Mouse (Mus musculus): Measurements from ENCODE around the gene Cars2. TPM values are rescaled to one million over a fixed set of nuclear protein-coding genes. Genes with fewer than 3 reads are reported as not detected.
A peak's percentile ranks its signal among the peaks of the same experiment; 100 is the strongest.

Cars2 gene
- total and polyA plus RNA-seq, 2 experiments, result 23.9 to 27.0 TPM

GRCm38 (mm10) chr8:11477811-11478761 lies 72.5 kb downstream of the Cars2 start, which contains the start of gene Rab20:
Gene Rab20, minus strand, starts transcription at chr8:11478710.
- DNase-seq (ENCODE audit: extremely low read depth, low read depth, low spot score), result peak; percentile 87
- Histone ChIP-seq H3K36me3 (ENCODE audit: control insufficient read depth, insufficient read depth, low read length) (no peaks in the 10 kb centered on the region), H3K27ac (replicated peaks; ENCODE audit: insufficient read depth, low read depth, low read length) (peak within 1 kb of the TSS; percentile 76), H3K9ac (ENCODE audit: low read depth, low read length) (peak within 1 kb of the TSS; percentile 83), H3K4me3 (ENCODE audit: insufficient read depth, low read depth, low read length) (peak within 1 kb of the TSS; percentile 79), H3K27me3 (ENCODE audit: control insufficient read depth, insufficient read depth, low read length) (no peaks in the 10 kb centered on the region), H3K79me2 (ENCODE audit: control insufficient read depth, insufficient read depth, low read length) (peaks cover 25% of the 10 kb centered on the region), H3K4me1 (ENCODE audit: control insufficient read depth, insufficient read depth, low read length) (peaks cover 29% of the 10 kb centered on the region)
- under 1% methylated on average over 68 of the region's 69 CpGs for WGBS
- TF ChIP-seq POLR2A (IDR thresholded peaks at IDR 0.05; ENCODE audit: extremely low read depth, insufficient read depth, low read length) (peak; percentile 56; the same call in 1 of the 2 replicates), CTCF (IDR thresholded peaks at IDR 0.05; ENCODE audit: low read depth, low read length) (no peak)

- Histone ChIP-seq H3K9ac (ENCODE audit: low read depth, low read length) (peak overlapping the region; percentile 65), H3K27ac (replicated peaks; ENCODE audit: insufficient read depth, low read depth, low read length) (peak overlapping the region; percentile 76), H3K36me3 (ENCODE audit: control insufficient read depth, insufficient read depth, low read length) (no peaks in the 10 kb centered on the region), H3K4me1 (ENCODE audit: control insufficient read depth, insufficient read depth, low read length) (peaks cover 31% of the 10 kb centered on the region), H3K27me3 (ENCODE audit: control insufficient read depth, insufficient read depth, low read length) (no peaks in the 10 kb centered on the region), H3K4me3 (ENCODE audit: insufficient read depth, low read depth, low read length) (peak overlapping the region; percentile 79), H3K79me2 (ENCODE audit: control insufficient read depth, insufficient read depth, low read length) (peaks cover 25% of the 10 kb centered on the region)
- TF ChIP-seq POLR2A (IDR thresholded peaks at IDR 0.05; ENCODE audit: extremely low read depth, insufficient read depth, low read length) (no peak), CTCF (IDR thresholded peaks at IDR 0.05; ENCODE audit: low read depth, low read length) (no peak)
- 4% methylated on average over 9 of the region's 9 CpGs for WGBS
- no peak for DNase-seq (ENCODE audit: extremely low read depth, low read depth, low spot score)
These were observed 73.4 kb downstream of the Cars2 start for GRCm38 (mm10) chr8:11477178-11477553.

DNA sequence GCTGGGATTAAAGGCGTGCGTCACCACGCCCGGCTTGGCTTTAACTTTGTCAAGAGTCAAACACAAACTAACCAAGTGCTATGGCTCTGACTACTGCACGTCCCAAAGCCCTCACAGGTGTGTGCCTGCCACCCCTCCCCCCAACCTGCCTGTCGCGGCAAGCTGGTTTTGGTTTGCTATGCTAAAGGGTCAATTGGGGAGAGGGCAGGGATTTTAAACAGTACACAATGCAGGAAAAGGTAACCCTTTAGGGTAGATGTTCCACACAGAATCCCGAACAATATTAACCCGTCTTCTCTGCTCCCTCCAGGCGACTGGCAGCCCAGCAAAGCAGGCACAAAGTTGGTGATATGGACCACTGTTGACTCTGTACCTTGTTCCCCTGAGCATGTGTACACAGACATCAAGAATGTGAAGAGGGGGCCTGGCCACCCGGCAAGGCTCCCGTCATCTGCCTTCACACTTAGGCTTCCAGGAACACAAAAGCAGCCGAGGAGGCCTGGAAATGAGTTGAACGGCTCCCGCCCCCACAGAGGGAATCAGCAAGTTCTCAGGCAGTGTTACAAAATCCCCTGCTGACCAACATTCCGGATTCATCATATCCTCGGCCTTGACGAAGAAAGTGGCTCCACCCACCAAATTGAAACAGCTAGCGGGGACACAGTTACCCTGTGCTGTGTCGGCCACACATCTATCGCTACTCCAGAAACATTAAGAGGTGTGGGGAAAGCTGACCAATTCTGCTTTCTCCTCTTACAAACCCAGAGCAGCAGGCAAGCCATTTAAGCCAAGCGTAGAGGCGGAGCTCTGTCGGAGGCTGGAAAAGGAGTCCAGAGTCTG lies 74.0 kb downstream of the Cars2 start:
- H3K79me2 ChIP-seq (ENCODE audit: control insufficient read depth, insufficient read depth, low read length), result peaks cover 25% of the 10 kb centered on the region
- no peaks in the 10 kb centered on the region for H3K27me3 ChIP-seq (ENCODE audit: control insufficient read depth, insufficient read depth, low read length)
- TF ChIP-seq CTCF (IDR thresholded peaks at IDR 0.05; ENCODE audit: low read depth, low read length), result no peak
- TF ChIP-seq POLR2A (IDR thresholded peaks at IDR 0.05; ENCODE audit: extremely low read depth, insufficient read depth, low read length), result no peak
- peak overlapping the region; percentile 76 for H3K27ac ChIP-seq (replicated peaks; ENCODE audit: insufficient read depth, low read depth, low read length)
- no peaks in the 10 kb centered on the region for H3K36me3 ChIP-seq (ENCODE audit: control insufficient read depth, insufficient read depth, low read length)
- peak overlapping the region; percentile 65 for H3K9ac ChIP-seq (ENCODE audit: low read depth, low read length)
- peak; percentile 68 for DNase-seq (ENCODE audit: extremely low read depth, low read depth, low spot score)
- H3K4me3 ChIP-seq (ENCODE audit: insufficient read depth, low read depth, low read length), result peak overlapping the region; percentile 79
- peaks cover 29% of the 10 kb centered on the region for H3K4me1 ChIP-seq (ENCODE audit: control insufficient read depth, insufficient read depth, low read length)
- 7% methylated on average over 24 of the region's 24 CpGs for WGBS

GRCm38 (mm10) chr8:11475876-11476275 lies 74.7 kb downstream of the Cars2 start:
- TF ChIP-seq CTCF (IDR thresholded peaks at IDR 0.05; ENCODE audit: low read depth, low read length) (no peak), POLR2A (IDR thresholded peaks at IDR 0.05; ENCODE audit: extremely low read depth, insufficient read depth, low read length) (no peak)
- H3K27ac ChIP-seq (replicated peaks; ENCODE audit: insufficient read depth, low read depth, low read length), result peak overlapping the region; percentile 76

GRCm38 (mm10) chr8:11475397-11475796 lies 75.2 kb downstream of the Cars2 start:
- 66% methylated on average over 9 of the region's 10 CpGs for WGBS
- Histone ChIP-seq H3K27me3 (ENCODE audit: control insufficient read depth, insufficient read depth, low read length) (no peaks in the 10 kb centered on the region), H3K9ac (ENCODE audit: low read depth, low read length) (no peak overlapping the region), H3K36me3 (ENCODE audit: control insufficient read depth, insufficient read depth, low read length) (no peaks in the 10 kb centered on the region), H3K79me2 (ENCODE audit: control insufficient read depth, insufficient read depth, low read length) (peaks cover 25% of the 10 kb centered on the region), H3K4me1 (ENCODE audit: control insufficient read depth, insufficient read depth, low read length) (peaks cover 36% of the 10 kb centered on the region), H3K27ac (replicated peaks; ENCODE audit: insufficient read depth, low read depth, low read length) (no peak overlapping the region), H3K4me3 (ENCODE audit: insufficient read depth, low read depth, low read length) (no peak overlapping the region)
- TF ChIP-seq POLR2A (IDR thresholded peaks at IDR 0.05; ENCODE audit: extremely low read depth, insufficient read depth, low read length) (no peak), CTCF (IDR thresholded peaks at IDR 0.05; ENCODE audit: low read depth, low read length) (no peak)
- no peak for DNase-seq (ENCODE audit: extremely low read depth, low read depth, low spot score)

More at GRCm38 (mm10) chr8:11475876-11476275, 74.7 kb downstream of the Cars2 start:
- H3K4me1 ChIP-seq (ENCODE audit: control insufficient read depth, insufficient read depth, low read length), result peaks cover 32% of the 10 kb centered on the region
- WGBS, result 14% methylated on average over 2 of the region's 2 CpGs
- DNase-seq (ENCODE audit: extremely low read depth, low read depth, low spot score), result peak; percentile 58
- H3K27me3 ChIP-seq (ENCODE audit: control insufficient read depth, insufficient read depth, low read length), result no peaks in the 10 kb centered on the region
- H3K9ac ChIP-seq (ENCODE audit: low read depth, low read length), result no peak overlapping the region
- peaks cover 25% of the 10 kb centered on the region for H3K79me2 ChIP-seq (ENCODE audit: control insufficient read depth, insufficient read depth, low read length)
- H3K4me3 ChIP-seq (ENCODE audit: insufficient read depth, low read depth, low read length), result no peak overlapping the region
- no peaks in the 10 kb centered on the region for H3K36me3 ChIP-seq (ENCODE audit: control insufficient read depth, insufficient read depth, low read length)
